15 mouse cellular contexts compared by ENCODE assay signal in the genomic region with DNA sequence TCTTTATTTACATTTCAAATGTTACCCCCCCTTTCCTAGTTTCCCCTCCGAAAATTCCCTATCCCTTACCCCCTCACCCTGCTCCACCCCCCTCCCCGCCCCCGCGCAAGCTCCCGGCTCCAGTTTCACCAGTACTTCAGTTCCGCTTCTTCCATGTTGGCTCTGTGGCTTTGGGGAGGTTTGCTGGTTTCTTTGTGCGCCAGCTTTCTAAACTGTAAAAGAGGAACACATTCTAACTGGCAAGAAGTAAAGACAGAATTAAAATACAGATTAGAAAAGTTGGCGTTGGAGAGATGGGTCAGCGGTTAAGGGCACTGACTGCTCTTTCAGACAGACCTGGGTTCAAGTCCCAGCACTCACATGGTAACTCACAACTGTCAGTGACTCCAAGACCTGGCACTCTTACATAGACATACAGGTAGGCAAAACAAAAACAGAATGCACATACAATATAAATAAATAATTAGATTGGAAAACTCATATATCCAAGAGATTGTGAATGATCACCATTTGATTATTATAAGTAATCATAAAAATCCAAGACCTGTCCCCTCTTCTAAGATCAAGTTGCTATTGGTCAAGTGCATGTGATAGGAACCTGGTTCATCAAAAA. TPM values are rescaled to one million over a fixed set of nuclear protein-coding genes. Genes with fewer than 3 reads are reported as not detected.
DNase-seq lines count a peak whose midpoint lies in the region; ATAC-seq and TF ChIP-seq lines count a peak whose summit lies in the region.
"Had no signal": no experiment of that assay in that cellular context is flagged by ENCODE, and none has a peak within 500 bp of the region (broad histone marks: within the 10 kb centered on the region; RNA-seq: fewer than 3 reads in every experiment).

No protein-coding gene starts in this region.

- intact Hi-C loops in left cerebral cortex, postnatal 4 days (cut with DNase I), result no loop called here

- no peak for ATAC-seq in hindbrain, embryonic 13.5 days (ENCODE audit: low FRiP score)
- ATAC-seq: forebrain, embryonic 14.5 days had no signal

- H3K9me3 ChIP-seq in megakaryocyte, embryonic 14.5 days, result no peaks in the 10 kb centered on the region
- H3K9me3 ChIP-seq in hindbrain, embryonic 13.5 days, result no peaks in the 10 kb centered on the region
- H3K9me3 ChIP-seq: embryonic facial prominence, embryonic 13.5 days; limb, embryonic 12.5 days; liver, embryonic 13.5 days; lung, embryonic 15.5 days had no signal

- peak; percentile 19 for DNase-seq in thymus, postnatal 14 days
- DNase-seq in thymus, postnatal 10 days (ENCODE audit: low spot score in 2 of 2), result no peak
- no peak for DNase-seq in urinary bladder, postnatal 14 days (ENCODE audit: low spot score)
- DNase-seq in left cerebral cortex, postnatal 4 days, result no peak
- DNase-seq: cerebellum, adult 9-11 months; gastrocnemius, postnatal 14 days; kidney, adult 9 months; liver, embryonic 13.5 days had no signal

- 94% methylated on average over 9 of the region's 9 CpGs for WGBS in hindbrain, embryonic 13.5 days

- H3K9ac ChIP-seq in hindbrain, embryonic 13.5 days, result no peak overlapping the region
- H3K9ac ChIP-seq: embryonic facial prominence, embryonic 13.5 days; limb, embryonic 12.5 days; liver, embryonic 13.5 days; lung, embryonic 15.5 days had no signal

- H3K27me3 ChIP-seq in megakaryocyte, embryonic 14.5 days (replicated peaks), result no peaks in the 10 kb centered on the region
- no peaks in the 10 kb centered on the region for H3K27me3 ChIP-seq in hindbrain, embryonic 13.5 days
- H3K27me3 ChIP-seq: embryonic facial prominence, embryonic 13.5 days; limb, embryonic 12.5 days; liver, embryonic 13.5 days; lung, embryonic 15.5 days had no signal

- H3K36me3 ChIP-seq in megakaryocyte, embryonic 14.5 days (replicated peaks; ENCODE audit: low read length), result no peaks in the 10 kb centered on the region
- no peaks in the 10 kb centered on the region for H3K36me3 ChIP-seq in hindbrain, embryonic 13.5 days
- H3K36me3 ChIP-seq: embryonic facial prominence, embryonic 13.5 days; limb, embryonic 12.5 days; liver, embryonic 13.5 days; lung, embryonic 15.5 days had no signal

- no peak overlapping the region for H3K4me3 ChIP-seq in bone marrow macrophage, adult 2 months (ENCODE audit: insufficient read depth, low read length)
- peak overlapping the region; percentile 24 for H3K4me3 ChIP-seq in megakaryocyte, embryonic 14.5 days (replicated peaks)
- no peak overlapping the region for H3K4me3 ChIP-seq in hindbrain, embryonic 13.5 days
- H3K4me3 ChIP-seq: embryonic facial prominence, embryonic 13.5 days; limb, embryonic 12.5 days; liver, embryonic 13.5 days; lung, embryonic 15.5 days had no signal

- TF ChIP-seq POLR2A in bone marrow macrophage, adult 2 months (IDR thresholded peaks at IDR 0.05; ENCODE audit: borderline replicate concordance, low read depth, low read length), result no peak

- H3K4me2 ChIP-seq in hindbrain, embryonic 13.5 days, result no peak overlapping the region
- H3K4me2 ChIP-seq: embryonic facial prominence, embryonic 13.5 days; limb, embryonic 12.5 days; liver, embryonic 13.5 days; lung, embryonic 15.5 days had no signal

- H3K27ac ChIP-seq in bone marrow macrophage, adult 2 months (ENCODE audit: insufficient read depth, low read depth, low read length), result peak overlapping the region; percentile 71
- H3K27ac ChIP-seq in hindbrain, embryonic 13.5 days, result no peak overlapping the region
- H3K27ac ChIP-seq: embryonic facial prominence, embryonic 13.5 days; limb, embryonic 12.5 days; liver, embryonic 13.5 days; lung, embryonic 15.5 days had no signal

- TF ChIP-seq CTCF in bone marrow macrophage, adult 2 months (IDR thresholded peaks at IDR 0.05; ENCODE audit: low read depth, low read length), result no peak

- peaks cover 31% of the 10 kb centered on the region for H3K4me1 ChIP-seq in bone marrow macrophage, adult 2 months (ENCODE audit: control insufficient read depth, insufficient read depth, low read length)
- peaks cover 50% of the 10 kb centered on the region for H3K4me1 ChIP-seq in megakaryocyte, embryonic 14.5 days
- peaks cover 9% of the 10 kb centered on the region for H3K4me1 ChIP-seq in hindbrain, embryonic 13.5 days (replicated peaks)

RNA-seq across cellular contexts. Expression of a gene that starts 15.7 kb away (rescaled TPM):
- 80.7 and 83.9 TPM in 2 replicates for polyA plus RNA-seq in bone marrow macrophage, adult 2 months (2012; ENCODE audit: insufficient read depth, insufficient read length, missing spikeins)
- polyA plus RNA-seq in megakaryocyte, embryonic 14.5 days (2012; ENCODE audit: insufficient read depth, low replicate concordance), result 4.2 and 5.6 TPM in 2 replicates
- 133 TPM in 2 replicates for polyA plus RNA-seq in hindbrain, embryonic 13.5 days (2015; fragmentation: Nextera tagmentation; extraction: Ambion mirVana)
- total RNA-seq in left cerebral cortex, postnatal 4 days (2021), result 100 to 1,000 TPM; 114 to 124 TPM

Comparison
In these comparisons a context has a peak if more than half of its experiments do, and no peak if none do; other contexts are left out.
1. RNA of a gene that starts 15.7 kb away (polyA plus RNA-seq): 133 TPM in hindbrain, embryonic 13.5 days and 80.7 to 83.9 TPM in bone marrow macrophage, adult 2 months; 4.2 to 5.6 TPM in megakaryocyte, embryonic 14.5 days; every median in the first group is over 10 times any median in the second.